23 mouse cellular contexts compared by ENCODE assay signal in the genomic region with DNA sequence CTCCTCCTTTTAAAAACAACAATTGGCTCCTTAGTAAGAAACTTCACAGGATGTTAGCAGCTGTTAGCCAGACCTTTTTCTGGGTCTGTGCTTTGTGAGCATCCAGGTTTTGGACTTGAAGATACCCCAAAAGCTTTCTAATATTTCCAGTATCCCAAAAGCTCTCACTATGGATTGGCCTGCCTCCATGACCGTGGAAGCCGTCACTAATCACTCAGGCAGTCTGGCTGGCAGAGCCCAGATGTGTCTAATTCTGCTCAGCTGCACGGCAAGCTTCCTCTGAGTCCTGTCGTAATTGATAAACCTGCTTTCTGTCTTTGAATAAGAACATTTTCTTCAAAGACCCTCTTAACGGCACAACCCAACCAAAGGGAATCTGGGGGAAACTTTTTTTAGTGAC.
DNase-seq lines count a peak whose midpoint lies in the region; ATAC-seq and TF ChIP-seq lines count a peak whose summit lies in the region.
"Had no signal": no experiment of that assay in that cellular context is flagged by ENCODE, and none has a peak within 500 bp of the region (broad histone marks: within the 10 kb centered on the region; RNA-seq: fewer than 3 reads in every experiment).

No protein-coding gene starts in this region.

- ATAC-seq in embryonic facial prominence, embryonic 13.5 days (ENCODE audit: insufficient number of reproducible peaks, insufficient read depth, low FRiP score, low TSS enrichment, low read depth): no peak
- peak; percentile 51; the same call in 1 of the 2 replicates for ATAC-seq in intestine, embryonic 16.5 days
- ATAC-seq in kidney, embryonic 15.5 days (replicated peaks; ENCODE audit: low FRiP score): no peak; the same call in 1 of the 2 replicates
- no peak for ATAC-seq in forebrain, embryonic 14.5 days
- ATAC-seq: CD4-positive, CD25-positive, alpha-beta regulatory T cell, adult 4 months; forebrain, embryonic 13.5 days; midbrain, embryonic 16.5 days had no signal

- peaks cover 41% of the 10 kb centered on the region for H3K4me1 ChIP-seq in brown adipose tissue, adult 24 weeks (ENCODE audit: control insufficient read depth, insufficient read depth, insufficient read length, low read length)
- H3K4me1 ChIP-seq in embryonic facial prominence, embryonic 13.5 days: peaks cover 40% of the 10 kb centered on the region
- 0 out of 2 replicates have a peak, but pooled peaks cover 9% of the 10 kb centered on the region for H3K4me1 ChIP-seq in intestine, embryonic 16.5 days (ENCODE audit: control insufficient read depth, insufficient read depth, low read length)
- H3K4me1 ChIP-seq in kidney, embryonic 15.5 days: peaks cover 31% of the 10 kb centered on the region
- H3K4me1 ChIP-seq in forebrain, embryonic 14.5 days (ENCODE audit: control insufficient read depth, insufficient read depth, low read length): no peaks in the 10 kb centered on the region
- H3K4me1 ChIP-seq: forebrain, embryonic 13.5 days had no signal

- no peaks in the 10 kb centered on the region for H3K9me3 ChIP-seq in embryonic facial prominence, embryonic 13.5 days
- no peaks in the 10 kb centered on the region for H3K9me3 ChIP-seq in intestine, embryonic 16.5 days (ENCODE audit: control insufficient read depth, low read length)
- H3K9me3 ChIP-seq in kidney, embryonic 15.5 days (replicated peaks): no peaks in the 10 kb centered on the region
- H3K9me3 ChIP-seq in forebrain, embryonic 14.5 days (replicated peaks; ENCODE audit: control insufficient read depth, low read length): no peaks in the 10 kb centered on the region
- H3K9me3 ChIP-seq: forebrain, embryonic 13.5 days; midbrain, embryonic 10.5 days; stomach, embryonic 15.5 days had no signal

- peak overlapping the region; percentile 87 for H3K27ac ChIP-seq in gastrocnemius, adult 2 months
- H3K27ac ChIP-seq in brown adipose tissue, adult 24 weeks (replicated peaks; ENCODE audit: low read depth, low read length): peak overlapping the region; percentile 83
- peak overlapping the region; percentile 55; the same call in 1 of the 2 replicates for H3K27ac ChIP-seq in embryonic facial prominence, embryonic 13.5 days
- no peak overlapping the region for H3K27ac ChIP-seq in intestine, embryonic 16.5 days (ENCODE audit: low read length)
- no peak overlapping the region for H3K27ac ChIP-seq in kidney, embryonic 15.5 days
- no peak overlapping the region for H3K27ac ChIP-seq in forebrain, embryonic 14.5 days (ENCODE audit: low read depth, low read length)
- H3K27ac ChIP-seq: forebrain, embryonic 13.5 days; hindbrain, embryonic 14.5 days; midbrain, embryonic 10.5 days; stomach, embryonic 15.5 days had no signal

- no peaks in the 10 kb centered on the region for H3K36me3 ChIP-seq in embryonic facial prominence, embryonic 13.5 days
- no peaks in the 10 kb centered on the region for H3K36me3 ChIP-seq in intestine, embryonic 16.5 days (ENCODE audit: control insufficient read depth, insufficient read depth, low read length)
- H3K36me3 ChIP-seq in kidney, embryonic 15.5 days: no peaks in the 10 kb centered on the region
- H3K36me3 ChIP-seq in forebrain, embryonic 14.5 days (ENCODE audit: control insufficient read depth, insufficient read depth, low read length): no peaks in the 10 kb centered on the region
- H3K36me3 ChIP-seq: midbrain, embryonic 10.5 days; stomach, embryonic 15.5 days had no signal

- intact Hi-C loops in gastrocnemius, adult 2 months (cut with DNase I): loop anchor here (5.0 to 10.0 kb wide), 2 partner anchors 269 to 313 kb away; a partner anchor contains a TSS
- intact Hi-C loops in gastrocnemius, postnatal 36 days (cut with DNase I): no loop called here

- 14% methylated on average over 5 of the region's 5 CpGs for WGBS in embryonic facial prominence, embryonic 13.5 days
- WGBS in intestine, embryonic 16.5 days: 37% methylated on average over 5 of the region's 5 CpGs
- WGBS in kidney, embryonic 15.5 days: 42% methylated on average over 5 of the region's 5 CpGs
- WGBS in forebrain, embryonic 14.5 days: 57% methylated on average over 5 of the region's 5 CpGs

- H3K27me3 ChIP-seq in embryonic facial prominence, embryonic 13.5 days: no peaks in the 10 kb centered on the region
- H3K27me3 ChIP-seq in intestine, embryonic 16.5 days (replicated peaks; ENCODE audit: control insufficient read depth, insufficient read depth, low read length): no peaks in the 10 kb centered on the region
- H3K27me3 ChIP-seq in kidney, embryonic 15.5 days: no peaks in the 10 kb centered on the region
- no peaks in the 10 kb centered on the region for H3K27me3 ChIP-seq in forebrain, embryonic 14.5 days (replicated peaks; ENCODE audit: control insufficient read depth, insufficient read depth, low read length)
- H3K27me3 ChIP-seq: forebrain, embryonic 13.5 days; stomach, embryonic 15.5 days had no signal

- TF ChIP-seq CTCF in gastrocnemius, adult 2 months (IDR thresholded peaks at IDR 0.05): no peak

- no peak overlapping the region for H3K9ac ChIP-seq in embryonic facial prominence, embryonic 13.5 days
- no peak overlapping the region for H3K9ac ChIP-seq in intestine, embryonic 16.5 days (ENCODE audit: low read depth, low read length)
- H3K9ac ChIP-seq in kidney, embryonic 15.5 days: no peak overlapping the region
- H3K9ac ChIP-seq in forebrain, embryonic 14.5 days (ENCODE audit: low read length): no peak overlapping the region
- H3K9ac ChIP-seq: forebrain, embryonic 13.5 days; hindbrain, embryonic 14.5 days; stomach, embryonic 15.5 days had no signal

- H3K4me2 ChIP-seq in embryonic facial prominence, embryonic 13.5 days: peak overlapping the region; percentile 27
- 0 out of 2 replicates have a peak overlapping the region, but pooled peaks have one; percentile 2 for H3K4me2 ChIP-seq in intestine, embryonic 16.5 days (ENCODE audit: low read depth, low read length)
- H3K4me2 ChIP-seq in kidney, embryonic 15.5 days: no peak overlapping the region
- no peak overlapping the region for H3K4me2 ChIP-seq in forebrain, embryonic 14.5 days (ENCODE audit: low read length)
- H3K4me2 ChIP-seq: forebrain, embryonic 13.5 days; hindbrain, embryonic 14.5 days; stomach, embryonic 15.5 days had no signal

- DNase-seq in gastrocnemius, adult 2 months: no peak
- no peak for DNase-seq in gastrocnemius, postnatal 36 days
- DNase-seq in cerebellum, adult 9-10 months: no peak
- no peak for DNase-seq in forebrain, embryonic 14.5 days (ENCODE audit: low spot score)
- DNase-seq: adrenal gland, postnatal 36 days; cerebellum, adult 11 months; cerebellum, postnatal 10 days; gastrocnemius, postnatal 14 days; heart, postnatal 4 days; layer of hippocampus, adult 9-11 months; right cerebral cortex, postnatal 4 days; thymus, postnatal 36 days had no signal

- H3K4me3 ChIP-seq in gastrocnemius, adult 2 months: no peak overlapping the region
- H3K4me3 ChIP-seq in brown adipose tissue, adult 24 weeks (ENCODE audit: insufficient read depth, low read depth, low read length): no peak overlapping the region
- H3K4me3 ChIP-seq in embryonic facial prominence, embryonic 13.5 days: no peak overlapping the region
- no peak overlapping the region for H3K4me3 ChIP-seq in intestine, embryonic 16.5 days (ENCODE audit: low read length)
- no peak overlapping the region for H3K4me3 ChIP-seq in kidney, embryonic 15.5 days (replicated peaks)
- no peak overlapping the region for H3K4me3 ChIP-seq in forebrain, embryonic 14.5 days (ENCODE audit: low read depth, low read length)
- H3K4me3 ChIP-seq: forebrain, embryonic 13.5 days; midbrain, embryonic 10.5 days; myocyte; stomach, embryonic 15.5 days had no signal

Comparison
In these comparisons a context has a peak if more than half of its experiments do, and no peak if none do; other contexts are left out.
1. H3K27ac ChIP-seq: peak in gastrocnemius, adult 2 months (single experiment), brown adipose tissue, adult 24 weeks (single experiment) and embryonic facial prominence, embryonic 13.5 days (single experiment); none in intestine, embryonic 16.5 days (single experiment), kidney, embryonic 15.5 days (single experiment) and forebrain, embryonic 14.5 days (single experiment).
2. H3K4me2 ChIP-seq: peak in embryonic facial prominence, embryonic 13.5 days (single experiment) and intestine, embryonic 16.5 days (single experiment); none in kidney, embryonic 15.5 days (single experiment) and forebrain, embryonic 14.5 days (single experiment).